Mouse (Mus musculus) heart, postnatal 0 days (tissue): Measurements from ENCODE around the gene Omg.

Experiments used
- CTCF ChIP-seq: IDR thresholded peaks from 2 replicates; pipeline ENCODE4 v1.5.1; 2016; ENCODE audit warnings: antibody characterized with exemption, control low read depth, low read depth
- EP300 ChIP-seq: IDR thresholded peaks from 2 replicates; pipeline ENCODE4 v1.6.1; 2016; ENCODE audit warnings: antibody characterized with exemption, low read depth

- TF ChIP-seq CTCF (no peak), EP300 (no peak)
Observed at GRCm38 (mm10) chr11:79533950-79534690, 30.2 kb upstream of the Omg start.
